Mouse (Mus musculus): ENCODE measurements around the gene Rabgef1. TPM values are rescaled to one million over a fixed set of nuclear protein-coding genes. Genes with fewer than 3 reads are reported as not detected.

Rabgef1 gene
- polyA plus RNA-seq, 1 experiment from 2014 or later, result 25.8 TPM

DNA sequence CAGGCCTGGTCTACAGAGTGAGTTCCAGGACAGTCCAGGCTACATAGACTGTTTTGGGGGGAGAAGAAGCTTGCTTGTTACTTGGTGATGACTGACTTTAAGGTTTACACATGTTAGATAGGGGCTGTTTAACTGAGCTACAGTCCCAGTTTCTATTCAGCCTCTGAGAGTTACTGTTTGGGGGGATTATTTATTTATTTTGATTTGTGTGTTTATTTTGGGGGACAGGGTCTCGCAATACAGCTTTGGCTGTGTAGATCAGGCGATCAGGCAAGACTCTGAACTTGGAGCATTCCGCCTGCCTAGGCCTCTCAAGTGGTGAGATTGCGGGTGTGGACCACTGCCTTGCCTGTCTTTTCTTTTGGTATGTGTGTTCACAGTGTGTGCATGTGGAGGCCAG, 1.4 kb downstream of the Rabgef1 start:
- H3K4me3 ChIP-seq, result peak overlapping the region; percentile 90
- no peaks in the 10 kb centered on the region for H3K27me3 ChIP-seq
- H3K9ac ChIP-seq, result no peak overlapping the region
- no peak for ATAC-seq (ENCODE audit: low FRiP score, low read depth)
- H3K36me3 ChIP-seq, result no peaks in the 10 kb centered on the region
- peak overlapping the region; percentile 83 for H3K4me2 ChIP-seq (replicated peaks)
- H3K4me1 ChIP-seq, result peaks cover 23% of the 10 kb centered on the region
- 93% methylated on average over 4 of the region's 4 CpGs for WGBS
- no peaks in the 10 kb centered on the region for H3K9me3 ChIP-seq
- no peak overlapping the region for H3K27ac ChIP-seq

GRCm38 (mm10) chr5:130177871-130178270, 6.3 kb downstream of the Rabgef1 start:
- no peak for ATAC-seq (ENCODE audit: low FRiP score, low read depth)
- H3K27ac ChIP-seq, result no peak overlapping the region
- H3K27me3 ChIP-seq, result no peaks in the 10 kb centered on the region

DNA sequence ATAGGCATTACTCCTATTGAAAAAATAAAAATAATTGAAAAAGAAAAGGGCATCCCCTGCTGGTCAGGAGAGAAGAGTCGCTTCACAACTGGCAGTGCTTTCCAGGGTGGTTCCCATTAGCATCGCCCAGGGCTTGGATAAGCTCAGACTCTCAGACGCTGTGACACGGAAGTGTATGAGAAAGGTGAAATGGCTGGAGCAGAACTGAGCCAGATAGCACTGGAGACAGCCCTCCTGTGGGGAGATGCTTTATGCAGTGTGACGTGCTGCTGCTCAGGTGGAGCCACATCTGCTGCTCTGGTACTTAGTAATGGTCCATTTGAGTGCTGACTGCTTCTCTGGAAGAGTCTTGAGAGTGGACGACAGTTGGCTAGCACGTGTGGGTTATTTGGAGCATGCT, 8.8 kb downstream of the Rabgef1 start:
- Histone ChIP-seq H3K9me3 (no peaks in the 10 kb centered on the region), H3K27ac (no peak overlapping the region), H3K36me3 (no peaks in the 10 kb centered on the region), H3K4me2 (replicated peaks) (no peak overlapping the region), H3K27me3 (no peaks in the 10 kb centered on the region), H3K4me3 (no peak overlapping the region), H3K9ac (no peak overlapping the region), H3K4me1 (no peaks in the 10 kb centered on the region)
- WGBS, result 68% methylated on average over 7 of the region's 7 CpGs
- ATAC-seq (ENCODE audit: low FRiP score, low read depth), result no peak

More at GRCm38 (mm10) chr5:130177871-130178270, 6.3 kb downstream of the Rabgef1 start:
- Histone ChIP-seq H3K4me2 (replicated peaks) (no peak overlapping the region), H3K4me3 (no peak overlapping the region), H3K9me3 (no peaks in the 10 kb centered on the region), H3K4me1 (peaks cover 9% of the 10 kb centered on the region), H3K9ac (no peak overlapping the region), H3K36me3 (no peaks in the 10 kb centered on the region)
- 46% methylated on average over 4 of the region's 4 CpGs for WGBS

DNA sequence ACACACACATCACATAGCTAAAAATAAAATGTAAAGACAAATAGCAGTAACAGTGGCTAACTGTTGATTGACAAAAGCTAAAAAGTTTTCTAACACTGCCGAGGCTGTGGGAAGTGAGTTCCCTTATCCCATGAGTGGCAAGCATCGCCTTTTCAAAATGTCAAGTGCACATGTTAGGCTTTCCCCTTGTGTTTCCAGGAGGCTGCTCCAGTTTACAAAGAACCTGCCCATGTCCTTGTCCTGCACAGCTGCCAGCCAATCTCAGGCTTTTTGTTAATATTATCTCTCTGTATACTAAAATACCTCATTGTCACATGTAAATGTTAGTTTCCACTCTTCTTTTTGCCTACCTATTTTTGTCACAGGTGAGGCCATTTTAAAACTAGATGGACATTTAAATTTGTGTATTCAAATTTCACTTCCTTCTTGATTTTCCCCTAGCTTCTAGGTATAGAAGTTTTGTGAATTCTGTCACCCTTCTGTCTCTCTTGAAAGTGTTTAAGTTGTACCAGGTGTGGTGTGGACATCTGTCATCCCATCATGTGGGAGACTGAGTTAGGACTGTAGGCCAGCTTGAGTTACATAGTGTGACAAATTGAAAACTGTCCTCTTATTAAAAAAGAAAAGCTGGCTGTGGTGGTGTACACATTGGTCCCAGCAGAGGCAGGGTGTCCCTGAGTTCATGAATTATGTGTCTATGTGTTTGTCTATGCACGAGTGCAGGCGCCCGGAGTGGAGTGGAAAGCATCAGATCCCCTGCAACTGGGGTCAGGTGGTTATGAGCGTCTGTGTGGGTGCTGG, 10.3 kb downstream of the Rabgef1 start:
- ATAC-seq (ENCODE audit: low FRiP score, low read depth), result no peak
- Histone ChIP-seq H3K36me3 (no peaks in the 10 kb centered on the region), H3K9ac (no peak overlapping the region), H3K4me2 (replicated peaks) (no peak overlapping the region), H3K4me3 (no peak overlapping the region), H3K27ac (no peak overlapping the region), H3K4me1 (no peaks in the 10 kb centered on the region), H3K9me3 (no peaks in the 10 kb centered on the region), H3K27me3 (no peaks in the 10 kb centered on the region)
- WGBS, result 85% methylated on average over 6 of the region's 6 CpGs

DNA sequence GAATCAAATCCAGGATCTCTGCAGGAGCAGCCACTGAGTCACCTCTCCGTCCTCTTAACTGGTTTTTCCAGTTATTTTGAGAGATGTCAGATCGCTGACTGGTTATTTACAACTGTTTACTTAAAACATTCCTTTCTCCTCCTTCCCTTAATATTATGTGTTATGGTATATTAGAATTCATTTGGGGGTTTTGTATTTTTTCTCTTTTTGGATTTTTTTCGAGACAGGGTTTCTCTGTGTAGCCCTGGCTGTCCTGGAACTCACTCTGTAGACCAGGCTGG, 10.9 kb downstream of the Rabgef1 start:
- peaks cover 3% of the 10 kb centered on the region for H3K36me3 ChIP-seq
- no peaks in the 10 kb centered on the region for H3K4me1 ChIP-seq
- no peaks in the 10 kb centered on the region for H3K9me3 ChIP-seq
- no peak overlapping the region for H3K4me2 ChIP-seq (replicated peaks)
- ATAC-seq (ENCODE audit: low FRiP score, low read depth), result no peak
- H3K9ac ChIP-seq, result no peak overlapping the region
- H3K27ac ChIP-seq, result no peak overlapping the region
- WGBS, result 78% methylated on average over 3 of the region's 3 CpGs
- H3K4me3 ChIP-seq, result no peak overlapping the region
- H3K27me3 ChIP-seq, result no peaks in the 10 kb centered on the region

DNA sequence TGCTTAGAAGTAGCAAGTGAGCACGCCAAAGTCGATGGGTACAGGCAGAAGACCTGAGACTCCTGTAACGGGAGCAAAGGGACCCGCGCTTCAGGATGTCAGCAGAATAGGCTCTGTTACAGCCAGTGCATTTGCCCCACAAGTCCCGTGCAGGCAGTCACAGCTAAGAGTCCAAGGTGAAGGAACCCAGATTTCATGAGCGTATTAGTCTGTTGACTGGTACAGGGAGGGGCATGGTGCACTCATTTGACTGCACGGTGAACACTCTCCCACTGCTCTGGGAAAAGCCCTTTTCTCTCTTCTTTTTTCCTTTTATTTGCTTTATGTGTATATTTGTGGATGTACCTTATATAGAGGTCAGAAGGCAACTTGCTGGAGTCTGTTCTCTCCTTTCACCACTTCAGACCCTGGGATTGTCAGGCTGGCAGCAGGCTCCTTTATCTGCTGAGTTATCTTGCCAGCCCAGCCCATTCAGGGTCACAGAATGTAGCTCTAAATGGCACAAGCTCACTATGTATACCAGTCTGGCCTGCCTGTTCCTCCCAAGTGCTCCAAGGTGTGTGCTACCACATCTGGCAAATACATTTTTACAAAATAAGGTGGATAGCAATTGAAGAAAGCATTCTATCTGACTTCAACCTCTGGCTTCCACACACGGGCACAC, 12.7 kb downstream of the Rabgef1 start:
- Histone ChIP-seq H3K9ac (no peak overlapping the region), H3K36me3 (peaks cover 8% of the 10 kb centered on the region), H3K4me1 (no peaks in the 10 kb centered on the region), H3K27ac (no peak overlapping the region), H3K27me3 (no peaks in the 10 kb centered on the region), H3K9me3 (no peaks in the 10 kb centered on the region), H3K4me3 (no peak overlapping the region), H3K4me2 (replicated peaks) (no peak overlapping the region)
- 81% methylated on average over 9 of the region's 9 CpGs for WGBS
- ATAC-seq (ENCODE audit: low FRiP score, low read depth), result no peak

DNA sequence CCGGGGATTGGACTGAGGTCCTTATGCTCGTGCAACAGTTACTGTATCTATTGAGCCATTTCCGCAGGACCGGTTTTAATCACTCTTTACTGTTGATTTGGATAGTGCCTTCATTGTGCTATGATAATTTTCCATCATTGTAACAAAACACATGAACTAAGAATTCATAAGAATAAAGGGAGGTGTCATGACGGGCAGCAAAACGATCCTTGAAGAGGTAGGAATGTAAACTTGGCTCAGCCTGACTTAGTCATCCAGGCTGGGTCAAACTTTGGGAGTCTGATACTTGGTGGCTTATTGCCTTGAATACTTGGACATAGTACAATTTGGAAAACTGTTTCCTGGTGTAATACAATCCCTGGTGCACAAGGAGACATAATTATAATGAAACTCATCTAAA, 13.7 kb downstream of the Rabgef1 start:
- H3K4me2 ChIP-seq (replicated peaks), result no peak overlapping the region
- ATAC-seq (ENCODE audit: low FRiP score, low read depth), result no peak
- no peak overlapping the region for H3K9ac ChIP-seq
- H3K4me1 ChIP-seq, result no peaks in the 10 kb centered on the region
- no peak overlapping the region for H3K4me3 ChIP-seq
- 91% methylated on average over 6 of the region's 6 CpGs for WGBS
- no peaks in the 10 kb centered on the region for H3K9me3 ChIP-seq
- peaks cover 18% of the 10 kb centered on the region for H3K36me3 ChIP-seq
- H3K27ac ChIP-seq, result no peak overlapping the region
- H3K27me3 ChIP-seq, result no peaks in the 10 kb centered on the region

DNA sequence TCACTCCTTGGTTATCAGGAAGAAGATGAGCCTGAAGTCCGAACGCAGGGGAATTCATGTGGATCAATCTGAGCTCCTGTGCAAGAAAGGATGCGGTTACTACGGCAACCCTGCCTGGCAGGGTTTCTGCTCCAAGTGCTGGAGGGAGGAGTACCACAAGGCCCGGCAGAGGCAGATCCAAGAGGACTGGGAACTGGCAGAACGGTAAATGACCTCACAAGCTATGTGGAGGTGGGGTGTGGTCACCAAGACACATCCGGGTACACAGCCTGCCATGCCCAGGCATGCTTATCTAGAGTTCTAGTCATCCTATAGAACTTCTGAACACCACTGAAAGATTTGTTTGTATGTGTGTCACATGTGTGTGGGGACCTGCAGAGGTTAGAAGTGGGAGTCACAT, 15.8 kb downstream of the Rabgef1 start:
- no peak overlapping the region for H3K4me3 ChIP-seq
- no peak overlapping the region for H3K27ac ChIP-seq
- H3K9me3 ChIP-seq, result no peaks in the 10 kb centered on the region
- peaks cover 37% of the 10 kb centered on the region for H3K36me3 ChIP-seq
- H3K4me2 ChIP-seq (replicated peaks), result no peak overlapping the region
- 73% methylated on average over 7 of the region's 7 CpGs for WGBS
- no peaks in the 10 kb centered on the region for H3K27me3 ChIP-seq
- no peaks in the 10 kb centered on the region for H3K4me1 ChIP-seq
- no peak overlapping the region for H3K9ac ChIP-seq
- ATAC-seq (ENCODE audit: low FRiP score, low read depth), result no peak

GRCm38 (mm10) chr5:130190909-130191308, 19.3 kb downstream of the Rabgef1 start:
- Histone ChIP-seq H3K4me2 (replicated peaks) (no peak overlapping the region), H3K9me3 (no peaks in the 10 kb centered on the region), H3K4me3 (no peak overlapping the region), H3K27me3 (no peaks in the 10 kb centered on the region), H3K36me3 (peaks cover 64% of the 10 kb centered on the region), H3K27ac (no peak overlapping the region), H3K9ac (no peak overlapping the region), H3K4me1 (no peaks in the 10 kb centered on the region)
- ATAC-seq (ENCODE audit: low FRiP score, low read depth), result no peak
- WGBS, result 90% methylated on average over 6 of the region's 6 CpGs

DNA sequence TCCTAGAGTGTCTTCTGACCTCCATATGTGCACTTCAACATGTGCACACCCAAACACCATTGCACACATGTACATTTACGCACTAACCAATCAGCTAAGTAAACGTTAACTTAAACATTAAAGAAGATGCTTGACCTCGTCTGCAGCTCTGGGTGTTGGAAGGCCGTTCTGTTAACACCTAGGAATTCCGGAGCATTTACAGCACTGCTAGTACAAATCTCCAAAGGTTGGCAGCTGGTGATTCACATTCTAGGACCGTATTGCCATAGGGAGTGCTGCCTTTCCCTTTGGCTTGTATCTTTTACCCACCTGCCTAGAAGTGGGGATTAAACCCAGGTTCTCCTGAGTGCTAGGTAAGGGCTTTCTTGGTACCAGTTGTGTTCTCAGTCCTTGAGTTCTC, 20.3 kb downstream of the Rabgef1 start:
- 81% methylated on average over 6 of the region's 6 CpGs for WGBS
- no peak for ATAC-seq (ENCODE audit: low FRiP score, low read depth)
- H3K27me3 ChIP-seq, result no peaks in the 10 kb centered on the region
- H3K4me2 ChIP-seq (replicated peaks), result no peak overlapping the region
- no peak overlapping the region for H3K4me3 ChIP-seq
- peaks cover 68% of the 10 kb centered on the region for H3K36me3 ChIP-seq
- H3K9ac ChIP-seq, result no peak overlapping the region
- no peak overlapping the region for H3K27ac ChIP-seq
- H3K4me1 ChIP-seq, result no peaks in the 10 kb centered on the region
- H3K9me3 ChIP-seq, result no peaks in the 10 kb centered on the region

DNA sequence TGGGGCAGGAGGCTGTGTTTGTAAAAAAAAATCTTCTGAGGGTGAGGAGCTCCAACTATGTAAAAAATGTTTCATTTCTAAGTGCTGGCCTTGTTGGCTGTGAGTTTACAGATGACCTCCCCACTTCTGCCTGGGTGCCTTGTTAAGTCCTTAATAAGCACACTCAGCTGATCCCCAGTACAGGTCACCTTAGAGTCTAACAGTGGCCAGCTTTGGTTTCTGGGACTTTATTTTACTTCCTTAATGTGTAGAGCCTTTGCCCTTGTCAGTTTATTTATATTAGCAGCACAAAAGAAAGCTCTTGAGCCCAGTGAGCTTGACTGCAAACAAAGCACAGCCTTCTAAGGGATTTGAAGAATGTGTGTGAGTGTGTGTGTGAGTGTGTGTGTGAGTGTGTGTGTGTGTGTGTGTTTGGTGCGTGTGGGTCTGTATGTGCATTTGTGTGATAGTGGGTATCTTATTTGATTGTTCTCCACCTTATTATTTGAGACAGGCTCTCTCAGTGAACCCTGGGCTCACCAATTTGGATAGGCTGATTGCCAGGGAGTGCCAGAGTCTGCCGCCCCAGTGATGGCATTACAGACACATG, 20.9 kb downstream of the Rabgef1 start:
- Histone ChIP-seq H3K9ac (no peak overlapping the region), H3K27me3 (no peaks in the 10 kb centered on the region), H3K4me1 (no peaks in the 10 kb centered on the region), H3K27ac (no peak overlapping the region), H3K4me3 (no peak overlapping the region), H3K9me3 (no peaks in the 10 kb centered on the region), H3K36me3 (peaks cover 70% of the 10 kb centered on the region), H3K4me2 (replicated peaks) (no peak overlapping the region)
- ATAC-seq (ENCODE audit: low FRiP score, low read depth), result no peak
- WGBS, result 98% methylated on average over 2 of the region's 2 CpGs

GRCm38 (mm10) chr5:130193760-130194159, 22.2 kb downstream of the Rabgef1 start:
- no peak for ATAC-seq (ENCODE audit: low FRiP score, low read depth)

More at GRCm38 (mm10) chr5:130193760-130194159, 22.2 kb downstream of the Rabgef1 start:
- H3K27me3 ChIP-seq, result no peaks in the 10 kb centered on the region
- no peaks in the 10 kb centered on the region for H3K9me3 ChIP-seq
- H3K9ac ChIP-seq, result no peak overlapping the region
- H3K4me3 ChIP-seq, result no peak overlapping the region
- WGBS, result 83% methylated on average over 3 of the region's 3 CpGs
- no peak overlapping the region for H3K4me2 ChIP-seq (replicated peaks)
- no peak overlapping the region for H3K27ac ChIP-seq
- H3K4me1 ChIP-seq, result no peaks in the 10 kb centered on the region
- H3K36me3 ChIP-seq, result peaks cover 77% of the 10 kb centered on the region
